Mouse (Mus musculus) kidney, postnatal 25 days (tissue): ENCODE data around the gene Tmem222.
A peak's percentile ranks its signal among the peaks of the same experiment; 100 is the strongest.

ENCODE experiments used
- DNase-seq, 2 experiments: peaks; one replicate each; pipeline ENCODE4 v3.0.0; 2021; ENCODE audit warnings: mixed read lengths in 2 of 2

Tmem222 gene

DNA sequence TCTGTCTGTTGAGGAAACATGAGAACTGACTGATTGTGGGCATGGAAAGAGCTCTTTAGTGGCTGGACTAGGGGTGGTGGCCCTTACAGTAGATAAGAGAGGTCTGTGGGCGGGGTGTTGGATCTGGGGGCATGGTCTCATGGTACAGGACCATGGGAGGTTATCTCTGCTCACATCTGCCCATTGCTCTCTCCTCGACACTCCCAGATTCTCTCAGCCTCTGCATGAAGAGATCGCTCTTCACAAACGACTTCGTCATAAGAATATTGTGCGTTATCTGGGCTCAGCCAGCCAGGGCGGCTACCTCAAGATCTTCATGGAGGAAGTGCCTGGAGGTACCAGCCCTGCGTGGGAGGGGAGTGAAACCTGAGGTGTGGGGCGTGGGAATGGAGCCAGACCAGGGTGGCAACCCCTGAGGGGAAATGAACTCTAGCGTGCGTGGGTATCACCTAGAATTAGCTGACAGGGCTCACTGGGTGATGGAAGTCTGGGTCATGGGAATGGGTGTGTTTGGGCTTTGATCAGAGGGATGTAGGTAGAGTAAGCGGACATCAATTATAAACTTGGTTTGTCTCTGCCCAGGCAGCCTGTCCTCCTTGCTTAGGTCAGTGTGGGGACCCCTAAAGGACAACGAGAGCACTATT is 29.7 kb downstream of the Tmem222 start:
- no peak for DNase-seq

GRCm38 (mm10) chr4:133247072-133247471 is 30.5 kb downstream of the Tmem222 start:
- DNase-seq = peak; percentile 56 to 82

DNA sequence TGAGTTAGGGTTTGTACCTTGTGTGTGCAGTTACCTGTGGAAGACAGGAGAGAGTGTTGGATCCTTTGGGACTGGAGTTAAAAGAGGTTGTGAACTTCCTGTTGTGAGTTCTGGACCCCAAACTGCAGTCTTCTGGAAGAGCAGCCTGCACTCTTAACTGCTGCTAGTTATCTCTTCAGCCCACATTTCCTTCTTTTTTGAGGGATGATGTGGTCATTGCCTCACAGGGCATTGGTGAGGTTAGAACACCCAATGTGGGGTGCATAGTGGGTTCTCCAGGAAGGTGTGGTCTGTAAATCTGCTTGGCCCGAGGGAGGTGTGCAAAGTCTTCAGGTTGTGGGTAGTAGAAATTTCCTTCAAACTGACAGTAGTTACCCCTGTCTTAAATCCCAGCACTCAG is 33.3 kb downstream of the Tmem222 start:
- no peak for DNase-seq

- peak; percentile 36 to 64 for DNase-seq
These were observed 34.1 kb downstream of the Tmem222 start for GRCm38 (mm10) chr4:133243538-133243937.

- DNase-seq = no peak
These were observed 34.9 kb downstream of the Tmem222 start for GRCm38 (mm10) chr4:133242710-133243109.

- no peak for DNase-seq
These were observed 35.7 kb downstream of the Tmem222 start for GRCm38 (mm10) chr4:133241910-133242309.

- peak; percentile 93 to 94 for DNase-seq
These were observed 36.4 kb downstream of the Tmem222 start for GRCm38 (mm10) chr4:133240934-133241908.

DNA sequence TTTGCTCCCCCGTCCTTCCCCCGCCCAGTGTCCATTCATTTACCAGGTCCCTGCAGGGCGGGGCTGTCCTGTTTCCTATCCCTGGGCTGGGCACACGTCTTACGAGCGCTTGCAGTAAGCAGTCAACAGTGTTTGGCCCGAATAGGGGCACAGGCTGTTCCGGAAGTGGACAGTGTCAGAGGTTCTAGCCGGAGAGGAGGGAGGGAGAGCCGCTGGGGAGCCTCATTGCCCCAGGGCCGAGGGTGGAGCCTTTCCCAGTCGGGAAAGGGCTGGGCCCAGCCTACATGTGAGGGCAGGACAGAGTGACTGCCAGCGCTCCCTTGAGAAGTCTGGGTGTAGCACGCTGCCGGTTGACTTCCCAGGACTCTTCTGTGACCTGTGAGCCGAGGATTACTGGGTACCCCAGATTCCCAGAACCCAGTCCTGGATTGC is 37.1 kb downstream of the Tmem222 start, which contains the start of gene Map3k6:
Gene Map3k6 (plus strand): TSS at position 329 of the 432 bp plus-strand sequence.
- peak; percentile 84 to 96 for DNase-seq

DNA sequence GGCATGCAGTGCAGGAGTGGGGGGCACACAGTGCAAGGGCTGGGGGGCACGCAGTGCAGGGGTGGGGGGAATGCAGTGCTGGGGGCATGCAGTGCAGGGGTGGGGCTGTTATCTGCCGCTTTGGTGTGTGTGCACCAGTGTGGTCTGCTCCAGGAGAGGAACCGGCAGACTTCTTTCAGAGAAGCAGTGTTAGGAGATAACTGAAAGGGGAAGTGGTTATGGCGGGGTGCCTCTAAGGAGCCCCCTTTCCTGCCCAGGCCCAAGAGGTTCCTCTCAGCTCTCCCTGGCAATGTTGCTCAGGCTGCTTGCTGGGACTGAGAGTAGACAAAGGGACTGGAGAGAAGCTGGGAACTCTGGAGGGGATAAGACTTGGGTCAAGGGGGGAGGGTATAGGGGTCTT is 39.7 kb downstream of the Tmem222 start:
- no peak for DNase-seq

DNA sequence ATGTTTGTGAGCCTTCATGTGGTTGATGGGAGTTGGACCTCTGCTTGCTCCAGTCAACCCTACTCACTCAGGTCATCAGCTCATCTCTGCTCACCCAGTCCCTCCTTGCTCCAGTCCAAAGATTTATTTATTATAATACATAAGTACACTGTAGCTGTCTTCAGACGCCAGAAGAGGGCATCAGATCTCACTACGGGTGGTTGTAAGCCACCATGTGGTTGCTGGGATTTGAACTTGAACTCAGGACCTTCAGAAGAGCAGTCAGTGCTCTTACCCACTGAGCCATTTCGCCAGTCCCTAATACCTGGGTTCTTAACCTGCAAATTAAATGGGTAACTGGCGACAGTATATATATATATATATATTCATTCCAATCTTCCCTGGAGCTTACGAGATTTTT is 42.2 kb downstream of the Tmem222 start:
- DNase-seq = no peak

DNA sequence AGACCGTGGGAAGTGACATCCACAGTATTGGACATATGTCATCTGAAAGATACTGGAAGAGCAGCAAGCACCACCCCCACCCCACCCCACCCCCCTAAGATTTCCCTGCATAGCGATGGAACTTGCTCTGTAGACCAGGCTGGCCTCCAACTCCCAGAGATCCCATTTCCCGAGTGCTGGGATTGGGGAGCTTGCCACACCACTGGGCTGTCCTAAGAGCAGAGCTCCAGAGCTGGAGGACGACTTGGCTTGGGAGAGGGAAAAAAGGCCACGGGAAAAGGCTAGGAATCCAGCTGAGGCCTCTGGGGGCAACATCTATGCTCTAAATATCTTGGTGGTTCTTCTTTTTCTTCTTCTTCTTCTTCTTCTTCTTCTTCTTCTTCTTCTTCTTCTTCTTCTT is 42.8 kb downstream of the Tmem222 start:
- DNase-seq = no peak

DNA sequence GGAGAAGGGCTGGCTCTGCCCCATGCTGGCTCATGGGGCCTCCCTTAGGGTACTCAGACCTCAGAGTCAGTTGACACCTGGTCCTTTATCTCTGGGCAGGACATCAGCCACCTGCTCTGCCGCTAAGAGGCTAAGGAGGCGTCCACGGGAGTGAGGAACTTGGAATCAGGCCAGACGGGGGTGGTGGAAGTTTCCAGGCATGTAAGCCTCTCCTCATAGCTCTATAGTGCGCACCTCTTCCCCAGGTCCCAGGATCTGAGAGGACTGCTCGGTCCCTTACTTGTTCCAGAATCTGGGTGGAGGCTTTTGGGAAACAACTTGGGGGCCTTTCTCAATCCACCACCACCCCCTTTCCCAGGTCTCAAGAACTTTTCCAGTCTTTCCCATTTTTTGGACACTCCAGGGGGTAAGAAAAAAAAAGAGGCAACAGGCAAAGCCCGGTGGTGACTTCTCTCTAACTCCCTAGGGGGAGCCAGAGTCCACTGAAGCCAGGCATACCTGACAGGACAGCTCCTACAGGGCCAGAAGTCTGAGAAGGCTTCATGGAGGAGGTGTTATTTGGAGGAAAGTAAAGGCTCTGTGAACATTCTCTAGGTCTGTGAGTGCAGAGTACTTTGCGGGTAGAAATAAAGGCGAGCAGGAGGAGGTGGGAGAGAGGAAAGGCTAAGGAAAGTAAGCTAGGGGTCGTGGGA is 44.2 kb downstream of the Tmem222 start:
- peak; percentile 76 to 80 for DNase-seq

- DNase-seq = no peak
These were observed 48.0 kb downstream of the Tmem222 start for GRCm38 (mm10) chr4:133229582-133229981.

DNA sequence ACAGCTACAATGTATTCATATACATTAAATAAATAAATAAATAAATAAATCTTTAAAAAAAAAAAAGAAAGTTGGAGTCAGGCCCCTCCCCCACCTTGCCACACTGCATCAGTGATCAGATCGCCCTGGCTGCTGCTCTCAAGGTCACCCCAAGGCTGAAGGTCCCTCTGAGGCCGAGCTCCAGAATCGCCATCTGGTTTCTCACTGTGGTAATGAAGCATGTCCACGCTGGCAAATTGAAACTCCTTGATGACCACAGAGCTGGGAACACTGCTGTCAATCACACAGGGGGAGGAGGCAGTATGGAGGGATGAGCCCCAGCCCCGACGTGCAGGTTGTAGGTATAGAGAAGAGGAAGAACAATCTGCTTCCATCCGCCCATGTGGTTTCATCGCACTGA is 50.0 kb downstream of the Tmem222 start:
- DNase-seq = peak; percentile 24 to 59

DNA sequence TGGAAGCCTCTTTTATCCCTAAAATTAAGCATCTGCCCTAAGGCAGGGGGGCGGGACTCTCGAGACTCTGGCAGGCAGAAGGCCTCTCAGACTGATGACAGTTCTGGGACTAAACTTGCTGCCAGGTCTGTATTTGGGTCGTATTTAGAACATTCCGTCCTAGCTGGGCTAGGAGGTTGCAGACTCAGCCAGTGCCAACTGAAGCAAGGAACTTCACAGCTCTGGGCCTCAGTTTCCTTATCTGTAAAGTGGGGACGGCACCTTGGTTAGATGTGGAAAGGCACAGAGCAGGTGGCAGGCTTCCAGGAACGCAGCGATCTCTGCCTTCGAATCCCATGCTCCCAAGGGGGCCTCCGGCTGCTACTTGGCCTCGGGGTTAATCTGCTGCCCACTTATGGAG is 51.5 kb downstream of the Tmem222 start:
- no peak for DNase-seq

- no peak for DNase-seq
These were observed 53.7 kb downstream of the Tmem222 start for GRCm38 (mm10) chr4:133223875-133224274.

- DNase-seq = no peak
These were observed 55.9 kb downstream of the Tmem222 start for GRCm38 (mm10) chr4:133221701-133222100.

GRCm38 (mm10) chr4:133220656-133221055 is 56.9 kb downstream of the Tmem222 start:
- peak; percentile 79 to 85 for DNase-seq

DNA sequence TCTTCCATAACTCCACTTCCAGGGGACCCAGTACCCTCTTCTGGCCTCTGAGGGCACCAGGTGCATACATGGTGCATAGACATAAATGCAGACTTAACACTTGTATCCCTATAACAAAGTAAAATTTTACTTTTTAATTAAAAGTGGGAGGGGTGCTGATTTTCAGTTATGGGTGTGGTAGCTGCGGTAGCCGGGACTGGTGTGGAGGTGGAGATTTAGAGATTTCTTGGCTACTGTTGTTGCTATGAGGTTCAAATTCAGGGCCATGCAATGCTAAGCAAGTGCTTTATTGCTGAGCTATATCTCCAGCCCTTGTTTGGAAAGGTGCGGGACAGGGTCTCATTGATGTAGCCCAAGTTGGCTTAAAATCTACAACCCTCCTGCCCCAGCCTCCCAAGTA is 58.8 kb downstream of the Tmem222 start:
- no peak for DNase-seq

- peak; percentile 79 for DNase-seq
These were observed 60.0 kb downstream of the Tmem222 start for GRCm38 (mm10) chr4:133217641-133218040.
